Mouse (Mus musculus) CH12.LX (cell line): ENCODE measurements around the gene Mrpl55. TPM values are rescaled to one million over a fixed set of nuclear protein-coding genes. Genes with fewer than 3 reads are reported as not detected.

Experiments
- DNase-seq: peaks from one replicate; pipeline ENCODE4 v3.0.0-alpha.2; 2013; ENCODE audit errors: extremely low read depth
- H3K27ac ChIP-seq: 2 replicates; pipeline ENCODE4 v1.5.1; 2012; ENCODE audit warnings: low read depth, mild to moderate bottlenecking, control low read depth, moderate library complexity; ENCODE audit not compliant: insufficient read depth
- H3K27me3 ChIP-seq: replicated peaks from 2 replicates; pipeline ENCODE3; 2012; ENCODE audit warnings: inconsistent platforms
- H3K36me3 ChIP-seq, 2 experiments: replicated peaks in 1 of 2; 2 replicates each; pipeline versions ENCODE3 to v1.6.1; 2012; ENCODE audit warnings: inconsistent platforms in 1 of 2, low read length in 1 of 2, mild to moderate bottlenecking in 1 of 2, mixed read lengths in 1 of 2, moderate library complexity in 1 of 2; ENCODE audit not compliant: control insufficient read depth in 1 of 2, insufficient read depth in 1 of 2
- H3K4me1 ChIP-seq, 2 experiments: 2 replicates each; pipeline ENCODE4 v1.6.1; 2012; ENCODE audit warnings: inconsistent platforms in 1 of 2, moderate library complexity in 1 of 2; ENCODE audit not compliant: insufficient read depth in 2 of 2, control insufficient read depth in 1 of 2
- H3K4me2 ChIP-seq: 2 replicates; pipeline ENCODE4 v1.6.1; 2012; ENCODE audit warnings: low read depth, mild to moderate bottlenecking, control low read depth; ENCODE audit not compliant: poor library complexity, insufficient read depth, severe bottlenecking
- H3K4me3 ChIP-seq, 3 experiments: fragments of 150-350 bp in 1 of 3; sonication (generic) in 1 of 3; replicated peaks in 1 of 3; 2 replicates each; pipeline versions ENCODE3 to v1.5.1; 2011 to 2012; ENCODE audit warnings: low read depth in 2 of 3, low read length in 2 of 3, mild to moderate bottlenecking in 2 of 3, moderate library complexity in 2 of 3, control low read depth in 1 of 3, improper control_type of control experiment in 1 of 3, inconsistent platforms in 1 of 3, mixed read lengths in 1 of 3; ENCODE audit not compliant: poor library complexity in 1 of 3
- H3K79me2 ChIP-seq: replicated peaks from 2 replicates; pipeline ENCODE4 v1.6.1; 2012; ENCODE audit warnings: mild to moderate bottlenecking, moderate library complexity; ENCODE audit not compliant: control insufficient read depth, poor library complexity, insufficient read depth, severe bottlenecking; ENCODE audit errors: extremely low read depth
- H3K9ac ChIP-seq: 2 replicates; pipeline ENCODE4 v1.6.1; 2012; ENCODE audit warnings: low read depth, mild to moderate bottlenecking, control low read depth, moderate library complexity; ENCODE audit not compliant: insufficient read depth
- H3K9me3 ChIP-seq: replicated peaks from 2 replicates; pipeline ENCODE3; 2012; ENCODE audit warnings: low read length, inconsistent platforms, mixed read lengths
- BHLHE40 ChIP-seq: IDR thresholded peaks from 2 replicates; pipeline ENCODE4 v1.6.1; 2011; ENCODE audit warnings: mild to moderate bottlenecking, low read depth, low read length, improper control_type of control experiment
- CHD2 ChIP-seq: IDR thresholded peaks from 2 replicates; pipeline ENCODE4 v1.6.1; 2011; ENCODE audit warnings: low read length, improper control_type of control experiment
- E2F4 ChIP-seq: IDR thresholded peaks from 2 replicates; pipeline ENCODE4 v1.6.1; 2011; ENCODE audit warnings: low read depth, low read length, improper control_type of control experiment; ENCODE audit not compliant: insufficient replicate concordance
- ETS1 ChIP-seq: conservative IDR thresholded peaks from 2 replicates; pipeline ENCODE4 v1.6.1; 2012; ENCODE audit warnings: low read depth, mild to moderate bottlenecking, inconsistent platforms, low read length, improper control_type of control experiment, moderate library complexity
- HCFC1 ChIP-seq: IDR thresholded peaks from 2 replicates; pipeline ENCODE4 v1.6.1; 2012; ENCODE audit warnings: low read depth, mild to moderate bottlenecking, inconsistent platforms, low read length, improper control_type of control experiment
- MAFK ChIP-seq: IDR thresholded peaks from 2 replicates; pipeline ENCODE4 v1.6.1; 2011; ENCODE audit warnings: low read length, improper control_type of control experiment; ENCODE audit not compliant: insufficient replicate concordance
- MEF2A ChIP-seq: IDR thresholded peaks from 2 replicates; pipeline ENCODE4 v1.6.1; 2014; ENCODE audit warnings: low read depth, mild to moderate bottlenecking, inconsistent platforms, low read length, improper control_type of control experiment, borderline replicate concordance
- MXI1 ChIP-seq: IDR thresholded peaks from 2 replicates; pipeline ENCODE4 v1.6.1; 2011; ENCODE audit warnings: mild to moderate bottlenecking, low read depth, low read length, improper control_type of control experiment
- MYC ChIP-seq: IDR thresholded peaks from 2 replicates; pipeline ENCODE4 v1.6.1; 2011; ENCODE audit warnings: low read depth, mild to moderate bottlenecking, improper control_type of control experiment, low read length
- NELFE ChIP-seq: IDR thresholded peaks from 2 replicates; pipeline ENCODE4 v1.6.1; 2011; ENCODE audit warnings: low read depth, low read length, improper control_type of control experiment
- NRF1 ChIP-seq: IDR thresholded peaks from 2 replicates; pipeline ENCODE4 v1.6.1; 2014; ENCODE audit warnings: low read depth, mild to moderate bottlenecking, inconsistent platforms, low read length, improper control_type of control experiment, moderate library complexity
- RAD21 ChIP-seq: IDR thresholded peaks from 2 replicates; pipeline ENCODE4 v1.6.1; 2011; ENCODE audit warnings: low read depth, mild to moderate bottlenecking, low read length, improper control_type of control experiment, moderate library complexity
- RCOR1 ChIP-seq: conservative IDR thresholded peaks from 2 replicates; pipeline ENCODE4 v1.6.1; 2012; ENCODE audit warnings: low read depth, mild to moderate bottlenecking, inconsistent platforms, low read length, improper control_type of control experiment
- TBP ChIP-seq: conservative IDR thresholded peaks from 2 replicates; pipeline ENCODE4 v1.6.1; 2011; ENCODE audit warnings: low read depth, low read length, improper control_type of control experiment
- TCF12 ChIP-seq: IDR thresholded peaks from 2 replicates; pipeline ENCODE4 v1.6.1; 2014; ENCODE audit warnings: low read depth, mild to moderate bottlenecking, inconsistent platforms, low read length, improper control_type of control experiment
- UBTF ChIP-seq: IDR thresholded peaks from 2 replicates; pipeline ENCODE4 v1.6.1; 2012; ENCODE audit warnings: low read depth, mild to moderate bottlenecking, inconsistent platforms, low read length, improper control_type of control experiment, moderate library complexity
- ZKSCAN1 ChIP-seq: IDR thresholded peaks from 2 replicates; pipeline ENCODE4 v1.6.1; 2012; ENCODE audit warnings: low read depth, inconsistent platforms, low read length, improper control_type of control experiment, borderline replicate concordance
- ZMIZ1 ChIP-seq: IDR thresholded peaks from 2 replicates; pipeline ENCODE4 v1.6.1; 2012; ENCODE audit warnings: low read depth, mild to moderate bottlenecking, inconsistent platforms, low read length, improper control_type of control experiment
- dilution Hi-C: fragments of 300-500 bp; cut with MboI; formaldehyde crosslinking; loops from 2 replicates; pipeline ENCODE4 v1.14.3; 2020; ENCODE audit warnings: low sequenced_read_pairs; ENCODE audit not compliant: extremely low pct_unique_long_range_greater_than_20kb, extremely low pct_ligation_motif_present
- in situ Hi-C: fragments of 300-500 bp; cut with MboI; formaldehyde crosslinking; loops from 3 replicates; pipeline ENCODE4 v1.14.3; 2019; ENCODE audit warnings: low sequenced_read_pairs, low pct_ligation_motif_present, low pct_unique_long_range_greater_than_20kb, mixed read lengths
- polyA plus RNA-seq: library from polyadenylated mRNA; unstranded; fragments of >175 nt; gene quantifications from 2 replicates; pipeline ENCODE4 v1.2.1, GENCODE M21; 2012; ENCODE audit warnings: low read depth; ENCODE audit not compliant: insufficient read length
- total RNA-seq, 2 experiments: library from RNA; depleted of rRNA; stranded (reverse); fragments of 300-350 nt in 1 of 2; fragments of >200 nt in 1 of 2; gene quantifications; 2 replicates each; pipeline ENCODE4 v1.2.3; 2012 to 2014

Mrpl55 gene
- total and polyA plus RNA-seq, 3 experiments = 74.4 to 92.9 (median 88.2) TPM

DNA sequence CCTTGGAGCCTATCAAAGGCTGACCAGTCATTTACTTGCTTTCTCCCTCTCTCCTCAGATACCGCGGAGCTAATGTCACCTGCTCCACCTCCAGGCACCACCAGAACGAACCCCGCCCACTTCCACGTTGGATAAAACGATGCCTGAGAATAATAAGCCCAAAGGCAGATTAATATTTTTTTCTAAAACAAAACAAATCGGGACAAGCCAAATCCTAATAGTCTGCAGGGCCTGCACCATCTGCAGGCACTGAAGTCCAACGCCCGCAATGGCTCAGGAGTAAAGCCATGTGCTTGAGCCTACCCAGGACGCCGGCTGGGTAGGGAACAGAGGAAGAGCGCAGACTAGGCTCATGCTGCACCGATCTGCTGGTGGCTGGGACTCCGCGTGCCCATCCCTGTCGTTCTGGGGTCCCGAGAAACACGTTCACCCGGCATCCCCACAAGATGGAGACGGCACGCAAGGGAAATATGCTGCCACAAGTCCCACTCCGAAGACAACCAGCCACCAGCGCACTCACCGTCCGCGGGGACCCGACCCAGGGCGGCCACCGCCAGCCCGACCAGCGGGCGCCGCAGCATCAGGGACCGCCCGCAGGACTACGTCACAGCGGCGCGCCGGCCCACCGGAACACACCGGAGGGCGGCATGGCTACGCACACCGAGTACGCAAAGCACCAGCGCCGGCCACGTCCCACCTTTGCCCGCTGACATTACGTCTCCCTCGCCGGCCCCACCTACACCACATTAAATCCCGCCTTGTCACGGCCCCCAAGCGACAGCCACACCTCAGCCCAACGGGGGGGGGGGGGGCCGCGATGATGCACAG is 10.8 kb upstream of the Mrpl55 start (continued):
- TF ChIP-seq UBTF (peak; percentile 71; the same call in 1 of the 2 replicates), HCFC1 (peak; percentile 89), ZMIZ1 (peak; percentile 98), RCOR1 (no peak; the same call in 1 of the 2 replicates), NRF1 (peak; percentile 94), RAD21 (no peak), ETS1 (peak; percentile 66), ZKSCAN1 (no peak), NELFE (peak; percentile 99), MYC (peak; percentile 87), MEF2A (peak; percentile 87), MAFK (no peak), CHD2 (peak; percentile 47; the same call in 1 of the 2 replicates), E2F4 (no peak), MXI1 (peak; percentile 87)

DNA sequence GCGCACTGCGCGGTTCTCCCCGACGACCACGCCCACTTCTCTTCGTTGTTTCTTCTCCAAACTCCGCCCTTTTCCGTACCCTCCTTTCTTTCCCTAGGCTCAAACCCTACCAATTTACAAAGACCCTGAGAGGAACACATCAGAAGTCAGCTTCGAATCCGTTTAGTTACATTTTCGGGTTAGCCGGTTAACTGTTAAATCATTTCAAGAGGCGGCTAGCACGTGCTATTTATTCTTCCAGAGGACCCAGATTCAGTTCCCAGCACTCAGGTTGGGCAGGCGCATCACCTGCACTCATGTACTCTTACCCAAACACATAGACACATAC is 10.3 kb upstream of the Mrpl55 start, which contains the start of gene Guk1:
Gene Guk1, minus strand, starts transcription at position 154 of the 328 bp plus-strand sequence.
- H3K27me3 ChIP-seq = no peaks in the 10 kb centered on the region
- peak within 1 kb of the TSS; percentile 80 for H3K9ac ChIP-seq
- DNase-seq = no peak
- in situ Hi-C loops (no loop called here), dilution Hi-C loops (no loop called here)
- H3K27ac ChIP-seq = peak within 1 kb of the TSS; percentile 35
- no peaks in the 10 kb centered on the region for H3K79me2 ChIP-seq
- peaks cover 13 to 36% of the 10 kb centered on the region in 2 experiments for H3K4me1 ChIP-seq
- H3K9me3 ChIP-seq = no peaks in the 10 kb centered on the region
- peak within 1 kb of the TSS; percentile 58 for H3K4me2 ChIP-seq
- no peak for TF ChIP-seq TCF12
- peak; percentile 46; the same call in 1 of the 2 replicates for TF ChIP-seq BHLHE40
- no peak for TF ChIP-seq UBTF
- 0 out of 2 replicates have a peak, but pooled peaks have one; percentile 32 for TF ChIP-seq TBP
- TF ChIP-seq RCOR1 = no peak
- peaks cover 0 to 28% of the 10 kb centered on the region in 2 experiments for H3K36me3 ChIP-seq
- H3K4me3 ChIP-seq = peak within 1 kb of the TSS; percentile 73 to 98 (median 86)
